Mouse (Mus musculus) lung, adult 2 months (tissue): ENCODE measurements around the gene Igf2bp3.

Experiments used
- CTCF ChIP-seq: fragments of 200-500 bp; IDR thresholded peaks from 2 replicates; pipeline ENCODE4 v1.5.1; 2011; ENCODE audit warnings: mild to moderate bottlenecking, low read length, control low read depth; ENCODE audit not compliant: insufficient read depth
- POLR2A ChIP-seq: fragments of 200-500 bp; IDR thresholded peaks from 2 replicates; pipeline ENCODE4 v1.6.1; 2011; ENCODE audit warnings: low read depth, mild to moderate bottlenecking, control low read depth, low read length, borderline replicate concordance; ENCODE audit errors: extremely low read depth

DNA sequence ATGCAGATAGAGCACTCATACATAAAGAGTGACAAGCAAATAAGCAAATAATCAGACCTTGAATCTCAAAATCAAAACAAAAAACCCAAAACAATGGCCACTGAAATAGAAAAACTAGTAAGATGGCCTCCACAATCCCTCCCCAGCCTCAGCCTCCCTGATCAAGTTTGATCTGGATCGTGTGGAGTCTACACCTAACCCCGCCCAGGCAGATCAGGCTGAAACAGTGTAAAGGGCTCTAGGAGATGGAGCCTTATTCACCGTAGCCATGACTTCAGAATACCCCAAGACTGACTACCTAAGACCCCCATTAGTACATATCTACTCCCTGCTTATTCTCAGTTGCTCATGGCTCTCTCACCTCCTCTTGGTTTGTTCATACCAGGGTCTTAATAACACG lies 41.1 kb downstream of the Igf2bp3 start:
- TF ChIP-seq POLR2A (no peak), CTCF (no peak)
